Mouse (Mus musculus) left cerebral cortex, postnatal 4 days (tissue): ENCODE results near the gene Polr2h. TPM values are rescaled to one million over a fixed set of nuclear protein-coding genes. Genes with fewer than 3 reads are reported as not detected.

Experiments
- DNase-seq: peaks from one replicate; pipeline ENCODE4 v3.0.0-alpha.2; 2022
- intact Hi-C: fragments of 180-260 bp; cut with DNase I; formaldehyde crosslinking; loops from one replicate; pipeline ENCODE4 v1.15.1; 2025
- total RNA-seq, 2 experiments: library from RNA; stranded (reverse); gene quantifications; 2 replicates each; pipeline ENCODE4 v1.2.3; 2021

The Polr2h gene
- total RNA-seq, 2 experiments from 2014 or later = 30.5 to 32.0 TPM

DNA sequence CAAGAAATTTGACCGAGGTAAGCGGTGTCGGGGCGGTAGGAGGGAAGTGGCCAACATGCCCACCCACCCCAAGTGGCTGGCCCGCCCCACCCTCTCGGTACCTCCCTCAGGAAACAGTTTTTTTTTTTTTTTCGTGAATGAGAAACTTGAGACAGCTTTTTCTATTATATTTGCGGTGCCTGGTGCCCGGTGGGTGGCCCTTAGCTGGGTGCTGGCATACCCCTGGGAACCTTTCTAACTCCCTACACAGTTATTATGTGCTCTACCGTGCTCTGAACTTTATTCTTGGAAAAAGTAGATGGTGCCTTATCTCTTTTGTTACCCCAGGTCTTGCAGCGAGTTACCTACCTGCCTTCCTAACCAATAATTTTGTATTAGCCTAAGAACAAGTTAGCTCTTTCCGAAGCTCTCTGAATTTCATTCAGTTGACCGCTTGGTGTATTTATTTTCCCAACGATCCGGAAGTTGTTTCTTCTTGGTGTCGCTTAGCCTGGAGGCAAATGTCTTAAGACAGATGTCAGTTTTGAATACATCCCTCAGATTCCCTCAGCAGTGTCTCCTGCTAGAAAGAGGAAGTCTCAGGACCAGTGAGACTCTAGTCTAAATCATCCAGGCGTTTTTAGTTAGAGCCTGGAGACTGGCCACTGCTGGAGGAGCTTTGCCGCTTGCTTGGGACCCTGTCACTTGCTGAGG lies 659 bp downstream of the Polr2h start:
- no peak for DNase-seq
- intact Hi-C loops = loop anchor here (5.0 kb wide), 1 partner anchor 474 kb away; no protein-coding TSS in a partner anchor

GRCm38 (mm10) chr16:20721808-20722207 lies 4.3 kb downstream of the Polr2h start:
- no peak for DNase-seq
- intact Hi-C loops = no loop called here

- no peak for DNase-seq
- intact Hi-C loops = no loop called here
Observed at GRCm38 (mm10) chr16:20722736-20723135, 5.3 kb downstream of the Polr2h start.

DNA sequence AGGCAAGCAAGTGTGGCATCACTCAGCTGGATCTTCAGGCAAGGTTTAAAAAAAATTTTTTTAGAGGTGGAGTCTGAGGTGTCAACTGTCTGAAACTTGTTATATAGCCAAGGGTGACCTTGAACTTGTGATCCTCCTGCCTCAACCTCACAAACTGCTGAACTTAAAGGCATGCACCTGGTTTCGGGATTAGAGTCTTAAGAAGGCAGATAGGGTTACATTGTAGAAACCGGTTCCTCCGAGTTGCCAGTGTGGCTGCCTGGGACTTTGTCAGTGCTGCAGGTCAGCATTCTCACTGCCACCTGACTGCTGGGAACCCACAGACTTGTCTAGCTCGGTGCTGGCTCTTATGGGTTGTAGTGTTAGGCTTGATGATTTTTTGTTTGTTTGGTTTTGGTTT lies 5.8 kb downstream of the Polr2h start:
- DNase-seq = no peak
- intact Hi-C loops = no loop called here

DNA sequence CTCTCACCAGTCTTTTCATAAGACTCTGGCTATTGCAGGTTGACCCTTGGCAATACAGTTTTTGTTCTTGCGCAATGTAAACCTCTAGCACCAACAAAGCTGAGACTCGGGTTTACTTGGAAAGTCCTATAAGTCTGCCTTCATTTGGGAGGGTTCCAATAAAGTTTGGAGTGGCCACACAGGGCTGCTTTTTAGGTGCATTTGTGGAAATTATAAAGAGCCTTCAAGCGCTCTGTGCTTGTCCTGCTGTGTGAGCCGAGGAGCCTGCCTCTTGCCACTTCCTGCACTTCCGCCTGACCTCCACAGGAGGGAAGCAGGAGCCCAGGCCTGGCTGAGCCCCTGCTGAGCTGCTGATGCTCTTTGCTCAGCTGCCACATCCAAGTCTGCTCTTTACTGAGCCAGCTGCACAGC lies 6.9 kb downstream of the Polr2h start:
- intact Hi-C loops = no loop called here
- DNase-seq = no peak

DNA sequence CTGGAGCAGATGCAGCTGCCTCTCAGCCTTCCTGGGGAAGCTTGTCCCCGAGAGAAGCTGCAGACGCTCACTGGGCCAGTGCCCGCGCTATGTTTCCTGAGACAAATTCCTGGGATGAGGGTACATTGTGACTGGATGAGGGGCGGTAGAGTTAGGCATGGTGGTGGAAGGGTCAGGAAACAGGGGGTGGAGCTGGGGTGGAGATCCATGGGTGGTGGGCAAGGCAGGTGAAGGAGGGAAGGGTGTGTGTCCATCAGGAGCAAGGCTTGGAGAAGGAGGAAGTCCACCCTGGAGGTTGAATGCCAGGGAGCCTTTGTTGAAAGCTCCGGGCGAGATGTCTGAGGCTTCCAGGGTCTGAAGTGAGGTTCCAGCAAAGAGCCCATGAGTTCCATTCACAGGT lies 7.9 kb downstream of the Polr2h start:
- DNase-seq = no peak
- intact Hi-C loops = no loop called here

GRCm38 (mm10) chr16:20725750-20726149 lies 8.3 kb downstream of the Polr2h start:
- intact Hi-C loops = no loop called here
- DNase-seq = no peak

DNA sequence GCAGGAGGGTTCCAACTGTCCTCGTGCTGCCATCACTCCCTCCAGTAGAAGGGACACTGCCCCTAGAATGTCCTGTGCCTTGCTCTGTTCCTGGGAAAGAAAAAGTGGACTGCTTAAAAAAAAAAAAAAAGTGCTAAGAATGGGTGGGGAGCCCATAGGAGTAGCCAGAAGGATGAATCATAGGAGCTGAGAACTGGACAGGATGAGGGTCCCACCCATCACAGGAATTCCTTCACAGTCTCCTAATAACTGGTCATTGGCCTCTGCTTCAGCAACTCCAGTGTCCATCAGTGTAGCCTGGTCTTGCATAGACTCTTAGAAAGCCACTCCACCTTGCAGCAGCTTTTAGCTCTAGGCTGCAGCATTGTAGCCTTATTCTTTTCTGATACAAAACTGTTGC lies 8.9 kb downstream of the Polr2h start:
- DNase-seq = no peak
- intact Hi-C loops = no loop called here

- intact Hi-C loops = no loop called here
- DNase-seq = no peak
Observed at GRCm38 (mm10) chr16:20730293-20730711, 12.8 kb downstream of the Polr2h start.

DNA sequence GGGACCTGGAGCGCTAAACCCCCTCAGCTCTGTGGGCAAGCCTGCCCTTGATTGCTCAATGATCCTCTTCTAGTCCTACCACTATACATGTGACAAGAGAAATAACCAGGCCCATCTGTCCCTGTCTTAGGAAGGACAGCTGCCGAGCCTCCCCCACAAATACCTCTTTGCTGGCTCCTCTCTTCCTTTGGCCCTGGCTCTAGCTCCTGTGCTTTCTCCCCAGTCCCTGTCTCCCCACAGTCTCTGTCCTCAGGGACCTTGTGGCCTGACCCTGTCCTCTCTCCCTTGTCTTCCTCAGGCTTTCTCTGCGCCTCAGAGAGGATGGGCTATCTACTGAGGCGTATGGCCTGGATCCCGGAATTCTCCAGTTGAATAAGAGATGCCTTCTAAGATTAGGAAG lies 14.2 kb downstream of the Polr2h start:
- intact Hi-C loops = no loop called here
- no peak for DNase-seq

DNA sequence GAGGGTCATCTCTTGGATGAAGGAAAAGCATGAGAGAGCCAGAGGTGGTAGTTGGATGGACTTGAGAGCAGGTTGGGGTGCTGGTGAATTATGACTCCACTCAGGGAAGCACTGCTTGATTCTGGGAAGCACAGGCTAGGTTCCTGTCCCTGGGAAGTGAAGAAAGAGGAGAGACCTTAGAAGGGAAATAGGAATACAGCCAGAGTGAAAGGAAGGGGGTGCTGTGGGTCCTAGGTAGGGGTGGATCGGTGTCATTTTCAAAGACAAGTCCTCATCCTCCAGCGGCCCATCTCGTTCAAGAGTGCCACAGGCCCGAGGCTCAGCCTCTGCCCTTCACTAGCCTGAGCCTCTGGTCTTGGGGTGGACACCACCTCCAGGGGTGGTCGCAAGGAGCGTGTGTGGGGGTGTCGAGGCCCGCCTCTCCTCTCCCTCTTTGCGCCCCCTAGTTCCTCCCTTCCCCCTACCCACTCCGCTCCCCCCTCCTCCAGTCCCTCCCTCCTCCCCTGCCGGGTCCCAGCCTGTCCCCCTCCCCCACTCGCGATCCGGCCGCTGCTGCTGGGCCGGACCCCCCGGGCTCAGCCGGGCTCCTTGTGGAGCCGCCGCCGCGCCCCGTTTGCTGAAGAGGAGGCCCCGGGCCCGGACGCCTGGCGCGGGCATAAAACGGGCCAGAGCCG lies 14.9 kb downstream of the Polr2h start:
- DNase-seq = peak; percentile 66
- intact Hi-C loops = no loop called here

GRCm38 (mm10) chr16:20732925-20733730 lies 15.7 kb downstream of the Polr2h start, which contains the start of gene Chrd:
Gene Chrd (plus strand): TSS chr16:20733127.
- intact Hi-C loops = no loop called here
- DNase-seq = peak; percentile 90

DNA sequence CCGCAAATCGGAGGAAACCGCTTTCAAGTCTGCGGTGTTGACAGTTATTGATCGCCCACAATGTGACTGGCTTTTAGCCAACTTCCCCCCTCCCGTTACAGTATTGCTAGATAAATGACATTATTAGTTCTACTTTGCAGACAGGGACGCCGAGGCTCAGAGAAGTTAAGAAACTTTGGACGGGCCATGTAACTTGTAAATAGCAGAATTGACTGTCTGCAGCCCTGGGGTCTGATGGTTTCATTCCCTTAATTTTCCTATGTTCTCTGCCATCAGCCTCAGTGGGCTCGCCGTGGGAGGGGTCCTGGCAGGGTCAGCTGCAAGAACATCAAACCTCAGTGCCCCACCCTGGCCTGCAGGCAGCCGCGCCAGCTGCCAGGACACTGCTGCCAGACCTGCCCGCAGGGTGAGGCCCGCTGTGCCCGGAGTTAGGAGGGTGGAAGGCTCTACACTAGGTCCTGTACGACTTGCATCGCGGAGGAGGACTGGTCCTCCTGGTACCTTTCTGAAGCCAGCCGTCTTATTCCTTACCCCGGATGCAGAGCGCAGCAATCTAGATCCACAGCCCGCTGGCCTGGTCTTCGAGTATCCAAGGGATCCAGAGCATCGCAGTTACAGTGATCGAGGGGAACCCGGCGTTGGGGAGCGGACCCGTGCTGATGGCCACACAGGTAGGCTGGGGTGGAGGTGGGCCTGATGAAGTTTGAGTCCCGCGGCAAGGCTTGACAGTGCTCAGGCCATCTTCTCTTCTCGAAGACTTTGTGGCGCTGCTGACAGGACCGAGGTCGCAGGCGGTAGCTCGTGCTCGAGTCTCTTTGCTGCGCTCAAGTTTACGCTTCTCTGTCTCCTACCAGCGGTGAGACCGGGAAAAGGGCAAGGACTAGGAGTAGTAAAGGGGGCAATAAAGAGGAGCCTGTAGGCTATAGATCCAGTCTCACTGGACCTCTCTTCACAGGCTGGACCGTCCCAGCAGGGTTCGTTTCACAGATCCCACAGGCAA lies 16.6 kb downstream of the Polr2h start, which contains the start of gene Thpo:
Gene Thpo (minus strand): TSS at position 781 of the 1,000 bp plus-strand sequence.
- peak; percentile 69 for DNase-seq
- intact Hi-C loops = no loop called here

GRCm38 (mm10) chr16:20735651-20736050 lies 18.2 kb downstream of the Polr2h start:
- DNase-seq = peak; percentile 70
- intact Hi-C loops = no loop called here

DNA sequence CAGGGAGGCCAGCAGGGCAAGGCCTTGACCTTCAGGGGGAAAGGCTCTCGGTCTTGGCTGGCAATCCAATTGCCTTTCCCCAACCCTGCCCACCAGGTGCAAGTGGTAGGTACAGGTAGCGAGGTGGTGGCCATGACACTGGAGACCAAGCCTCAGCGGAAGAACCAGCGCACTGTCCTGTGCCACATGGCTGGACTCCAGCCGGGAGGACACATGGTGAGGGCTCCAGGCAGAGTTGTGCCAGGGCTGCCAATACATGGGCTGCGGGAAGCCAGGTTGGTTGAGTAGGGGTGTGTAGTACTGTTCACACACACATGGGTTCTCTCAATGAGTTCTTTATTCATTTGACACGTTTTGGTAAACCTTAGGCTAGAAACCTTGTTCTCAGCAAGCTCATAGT lies 18.7 kb downstream of the Polr2h start:
- intact Hi-C loops = no loop called here
- no peak for DNase-seq

- no peak for DNase-seq
- intact Hi-C loops = no loop called here
Observed at GRCm38 (mm10) chr16:20736823-20737222, 19.4 kb downstream of the Polr2h start.

DNA sequence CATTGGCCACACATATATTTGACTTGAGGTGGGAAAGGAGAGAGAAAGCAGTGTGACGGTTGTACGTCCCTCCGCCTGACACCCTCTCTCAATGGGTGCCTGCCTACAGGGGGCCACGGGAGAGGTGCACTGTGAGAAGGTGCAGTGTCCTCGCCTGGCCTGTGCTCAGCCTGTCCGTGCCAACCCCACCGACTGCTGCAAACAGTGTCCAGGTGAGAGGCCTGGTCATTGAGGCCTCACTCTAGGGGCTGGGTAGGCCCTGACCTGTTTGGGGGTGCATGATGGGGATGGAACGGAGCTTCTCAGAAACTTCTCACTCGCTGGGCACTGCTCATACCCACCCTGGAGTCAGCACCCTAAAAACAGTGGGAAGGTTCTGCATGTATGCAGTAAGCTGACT lies 22.4 kb downstream of the Polr2h start:
- no peak for DNase-seq
- intact Hi-C loops = no loop called here

GRCm38 (mm10) chr16:20746641-20747040 lies 29.2 kb downstream of the Polr2h start:
- peak; percentile 93 for DNase-seq
- intact Hi-C loops = no loop called here

DNA sequence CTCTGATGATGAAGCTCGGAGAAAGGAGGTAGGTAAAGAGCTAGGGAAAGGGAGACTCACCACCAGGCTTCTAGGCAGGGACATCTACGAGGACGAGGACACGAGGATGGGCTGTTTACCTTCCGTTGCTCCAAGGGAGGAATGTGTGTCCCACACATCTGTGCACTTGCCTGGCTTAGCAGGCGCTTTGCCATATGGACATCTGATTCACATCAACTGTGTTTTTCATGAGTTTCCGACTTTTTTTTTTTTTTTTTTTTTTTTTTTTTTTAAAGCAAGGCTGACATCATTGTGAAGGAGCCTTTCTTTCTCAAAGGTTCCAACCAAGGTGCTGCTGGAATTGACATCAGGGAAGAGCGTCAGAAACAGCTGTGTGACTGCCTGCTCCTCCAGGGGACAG lies 33.1 kb downstream of the Polr2h start:
- DNase-seq = no peak
- intact Hi-C loops = no loop called here

GRCm38 (mm10) chr16:20756052-20756451 lies 38.6 kb downstream of the Polr2h start:
- no peak for DNase-seq
- intact Hi-C loops = no loop called here
